Mouse (Mus musculus): Measurements from ENCODE around the gene Rbfox1. TPM values are rescaled to one million over a fixed set of nuclear protein-coding genes. Genes with fewer than 3 reads are reported as not detected.

Rbfox1 gene
- polyA plus RNA-seq, 1 experiment, result 1.4 TPM

GRCm38 (mm10) chr16:6155556-6155955 is 270.4 kb downstream of the Rbfox1 start:
- TF ChIP-seq POLR2A (IDR thresholded peaks at IDR 0.05; ENCODE audit: low read depth, low read length) (no peak), CTCF (IDR thresholded peaks at IDR 0.05; ENCODE audit: borderline replicate concordance, insufficient read depth, low read length) (no peak)
- H3K27ac ChIP-seq (ENCODE audit: insufficient read depth, low read length), result no peak overlapping the region
- no peaks in the 10 kb centered on the region for H3K4me1 ChIP-seq (ENCODE audit: control insufficient read depth, insufficient read depth, low read length)
- H3K4me3 ChIP-seq (ENCODE audit: insufficient read depth, low read length), result no peak overlapping the region

- no peak for TF ChIP-seq POLR2A (IDR thresholded peaks at IDR 0.05; ENCODE audit: low read depth, low read length)
- TF ChIP-seq CTCF (IDR thresholded peaks at IDR 0.05; ENCODE audit: borderline replicate concordance, insufficient read depth, low read length), result no peak
- H3K4me1 ChIP-seq (ENCODE audit: control insufficient read depth, insufficient read depth, low read length), result no peaks in the 10 kb centered on the region
- H3K4me3 ChIP-seq (ENCODE audit: insufficient read depth, low read length), result no peak overlapping the region
- no peak overlapping the region for H3K27ac ChIP-seq (ENCODE audit: insufficient read depth, low read length)
These were observed 279.3 kb downstream of the Rbfox1 start for GRCm38 (mm10) chr16:6164476-6164875.

GRCm38 (mm10) chr16:6169346-6169745 is 284.2 kb downstream of the Rbfox1 start:
- TF ChIP-seq CTCF (IDR thresholded peaks at IDR 0.05; ENCODE audit: borderline replicate concordance, insufficient read depth, low read length) (no peak), POLR2A (IDR thresholded peaks at IDR 0.05; ENCODE audit: low read depth, low read length) (no peak)
- no peak overlapping the region for H3K27ac ChIP-seq (ENCODE audit: insufficient read depth, low read length)
- H3K4me3 ChIP-seq (ENCODE audit: insufficient read depth, low read length), result no peak overlapping the region
- no peaks in the 10 kb centered on the region for H3K4me1 ChIP-seq (ENCODE audit: control insufficient read depth, insufficient read depth, low read length)

- H3K4me3 ChIP-seq (ENCODE audit: insufficient read depth, low read length), result no peak overlapping the region
- TF ChIP-seq POLR2A (IDR thresholded peaks at IDR 0.05; ENCODE audit: low read depth, low read length) (no peak), CTCF (IDR thresholded peaks at IDR 0.05; ENCODE audit: borderline replicate concordance, insufficient read depth, low read length) (no peak)
- H3K4me1 ChIP-seq (ENCODE audit: control insufficient read depth, insufficient read depth, low read length), result no peaks in the 10 kb centered on the region
- H3K27ac ChIP-seq (ENCODE audit: insufficient read depth, low read length), result no peak overlapping the region
These were observed 295.7 kb downstream of the Rbfox1 start for GRCm38 (mm10) chr16:6180819-6181218.

GRCm38 (mm10) chr16:6182329-6182728 is 297.2 kb downstream of the Rbfox1 start:
- Histone ChIP-seq H3K4me1 (ENCODE audit: control insufficient read depth, insufficient read depth, low read length) (no peaks in the 10 kb centered on the region), H3K4me3 (ENCODE audit: insufficient read depth, low read length) (no peak overlapping the region), H3K27ac (ENCODE audit: insufficient read depth, low read length) (no peak overlapping the region)
- TF ChIP-seq POLR2A (IDR thresholded peaks at IDR 0.05; ENCODE audit: low read depth, low read length) (no peak), CTCF (IDR thresholded peaks at IDR 0.05; ENCODE audit: borderline replicate concordance, insufficient read depth, low read length) (no peak)

GRCm38 (mm10) chr16:6192358-6192757 is 307.2 kb downstream of the Rbfox1 start:
- Histone ChIP-seq H3K4me1 (ENCODE audit: control insufficient read depth, insufficient read depth, low read length) (no peaks in the 10 kb centered on the region), H3K4me3 (ENCODE audit: insufficient read depth, low read length) (no peak overlapping the region), H3K27ac (ENCODE audit: insufficient read depth, low read length) (no peak overlapping the region)
- no peak for TF ChIP-seq POLR2A (IDR thresholded peaks at IDR 0.05; ENCODE audit: low read depth, low read length)
- no peak for TF ChIP-seq CTCF (IDR thresholded peaks at IDR 0.05; ENCODE audit: borderline replicate concordance, insufficient read depth, low read length)

GRCm38 (mm10) chr16:6206431-6206830 is 321.3 kb downstream of the Rbfox1 start:
- H3K4me3 ChIP-seq (ENCODE audit: insufficient read depth, low read length), result no peak overlapping the region
- TF ChIP-seq CTCF (IDR thresholded peaks at IDR 0.05; ENCODE audit: borderline replicate concordance, insufficient read depth, low read length) (no peak), POLR2A (IDR thresholded peaks at IDR 0.05; ENCODE audit: low read depth, low read length) (no peak)
- H3K27ac ChIP-seq (ENCODE audit: insufficient read depth, low read length), result no peak overlapping the region
- H3K4me1 ChIP-seq (ENCODE audit: control insufficient read depth, insufficient read depth, low read length), result no peaks in the 10 kb centered on the region

- H3K4me3 ChIP-seq (ENCODE audit: insufficient read depth, low read length), result no peak overlapping the region
- H3K4me1 ChIP-seq (ENCODE audit: control insufficient read depth, insufficient read depth, low read length), result no peaks in the 10 kb centered on the region
- TF ChIP-seq POLR2A (IDR thresholded peaks at IDR 0.05; ENCODE audit: low read depth, low read length), result no peak
- TF ChIP-seq CTCF (IDR thresholded peaks at IDR 0.05; ENCODE audit: borderline replicate concordance, insufficient read depth, low read length), result no peak
- H3K27ac ChIP-seq (ENCODE audit: insufficient read depth, low read length), result no peak overlapping the region
These were observed 327.8 kb downstream of the Rbfox1 start for GRCm38 (mm10) chr16:6212916-6213315.

- H3K4me1 ChIP-seq (ENCODE audit: control insufficient read depth, insufficient read depth, low read length), result no peaks in the 10 kb centered on the region
- H3K27ac ChIP-seq (ENCODE audit: insufficient read depth, low read length), result no peak overlapping the region
- H3K4me3 ChIP-seq (ENCODE audit: insufficient read depth, low read length), result no peak overlapping the region
- TF ChIP-seq POLR2A (IDR thresholded peaks at IDR 0.05; ENCODE audit: low read depth, low read length), result no peak
- TF ChIP-seq CTCF (IDR thresholded peaks at IDR 0.05; ENCODE audit: borderline replicate concordance, insufficient read depth, low read length), result no peak
These were observed 342.3 kb downstream of the Rbfox1 start for GRCm38 (mm10) chr16:6227449-6227848.

- Histone ChIP-seq H3K4me1 (ENCODE audit: control insufficient read depth, insufficient read depth, low read length) (no peaks in the 10 kb centered on the region), H3K27ac (ENCODE audit: insufficient read depth, low read length) (no peak overlapping the region), H3K4me3 (ENCODE audit: insufficient read depth, low read length) (no peak overlapping the region)
- no peak for TF ChIP-seq POLR2A (IDR thresholded peaks at IDR 0.05; ENCODE audit: low read depth, low read length)
- TF ChIP-seq CTCF (IDR thresholded peaks at IDR 0.05; ENCODE audit: borderline replicate concordance, insufficient read depth, low read length), result no peak
These were observed 347.8 kb downstream of the Rbfox1 start for GRCm38 (mm10) chr16:6232966-6233365.

GRCm38 (mm10) chr16:6241393-6241792 is 356.2 kb downstream of the Rbfox1 start:
- no peak for TF ChIP-seq CTCF (IDR thresholded peaks at IDR 0.05; ENCODE audit: borderline replicate concordance, insufficient read depth, low read length)
- no peak for TF ChIP-seq POLR2A (IDR thresholded peaks at IDR 0.05; ENCODE audit: low read depth, low read length)
- Histone ChIP-seq H3K4me3 (ENCODE audit: insufficient read depth, low read length) (no peak overlapping the region), H3K27ac (ENCODE audit: insufficient read depth, low read length) (no peak overlapping the region), H3K4me1 (ENCODE audit: control insufficient read depth, insufficient read depth, low read length) (no peaks in the 10 kb centered on the region)
